Mouse (Mus musculus) layer of hippocampus, postnatal 14 days (tissue): ENCODE results near the gene Spsb4. TPM values are rescaled to one million over a fixed set of nuclear protein-coding genes. Genes with fewer than 3 reads are reported as not detected.
"Not testable (repeated sequence)": the region's sequence is repeated elsewhere in the genome, so short reads cannot be mapped to it uniquely, and the experiment has no call there.

ENCODE experiments used
- DNase-seq, 2 experiments: peaks; one replicate each; pipeline ENCODE4 v3.0.0; 2021 to 2022; ENCODE audit warnings: low spot score in 2 of 2, mixed read lengths in 1 of 2
- total RNA-seq, 2 experiments: library from RNA; stranded (reverse); gene quantifications; 2 replicates each; pipeline ENCODE4 v1.2.3; 2021

Spsb4 gene
- total RNA-seq, 2 experiments from 2014 or later: 5.7 to 6.9 TPM

DNA sequence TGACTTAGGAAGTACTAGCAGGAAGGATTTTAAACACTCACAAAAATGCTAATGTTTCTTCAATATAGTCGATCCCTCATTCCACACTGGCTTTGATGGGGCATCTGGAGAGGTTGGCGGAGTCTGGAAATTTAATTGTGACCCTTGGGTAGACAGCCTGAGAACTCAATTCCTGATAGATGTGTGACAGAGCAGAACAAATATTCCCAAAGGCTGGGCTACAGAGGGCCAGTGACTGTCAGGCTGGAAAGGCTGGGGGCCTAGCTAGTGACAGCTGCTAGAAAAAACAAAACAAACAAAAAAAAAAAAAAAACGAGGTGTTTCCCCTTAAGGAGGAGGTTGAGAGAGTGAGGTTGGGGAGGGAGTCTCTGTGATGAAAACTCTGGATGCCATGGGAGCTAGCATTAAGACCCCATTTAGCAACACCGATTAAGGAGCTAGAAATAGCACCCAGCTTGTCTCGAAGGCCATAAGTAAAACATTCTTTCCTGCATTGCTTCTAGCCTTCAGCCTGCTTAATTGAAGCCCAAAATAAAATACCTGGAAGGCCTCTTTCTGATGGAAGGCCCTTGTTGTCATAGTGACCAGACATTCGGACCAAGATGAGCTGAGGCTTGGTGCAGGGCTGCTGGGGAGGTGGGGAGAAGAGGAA is 61.9 kb downstream of the Spsb4 start:
- DNase-seq: no peak

DNA sequence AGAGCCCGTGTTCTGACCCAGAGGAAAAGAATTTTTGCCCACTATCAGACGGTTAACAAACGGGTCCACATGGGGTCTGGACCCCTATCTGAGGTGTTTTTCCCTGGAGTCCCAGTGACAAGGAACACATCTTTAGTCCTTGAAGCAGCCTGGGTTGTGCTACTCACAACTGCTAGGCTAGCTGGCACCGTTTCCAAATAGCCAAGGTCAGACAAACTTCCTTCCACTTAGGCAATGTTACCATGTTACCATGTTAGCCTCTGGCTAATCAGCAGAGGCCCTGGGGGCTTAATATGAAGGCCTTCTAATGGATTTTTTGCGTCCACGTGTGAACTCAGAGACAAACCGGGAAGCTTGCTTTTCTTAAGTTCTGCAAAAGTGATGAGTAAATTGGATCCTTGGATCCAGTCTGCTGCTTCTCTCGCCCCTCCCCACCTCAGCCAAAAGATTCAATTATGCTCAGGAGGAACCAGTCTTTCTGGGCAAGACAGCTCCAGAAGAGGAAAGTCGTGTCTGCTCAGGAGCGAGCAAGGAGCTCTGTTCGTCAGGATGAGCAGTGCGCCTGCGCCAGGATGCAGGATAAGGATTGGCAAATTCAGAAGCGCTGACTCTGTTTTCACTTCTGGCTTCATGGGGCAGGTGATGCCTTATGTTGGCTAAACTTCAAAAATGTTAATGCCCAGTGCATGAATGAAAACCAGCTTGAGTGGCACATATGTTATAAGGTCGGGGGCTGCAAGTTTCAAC is 64.4 kb downstream of the Spsb4 start:
- no peak for DNase-seq

DNA sequence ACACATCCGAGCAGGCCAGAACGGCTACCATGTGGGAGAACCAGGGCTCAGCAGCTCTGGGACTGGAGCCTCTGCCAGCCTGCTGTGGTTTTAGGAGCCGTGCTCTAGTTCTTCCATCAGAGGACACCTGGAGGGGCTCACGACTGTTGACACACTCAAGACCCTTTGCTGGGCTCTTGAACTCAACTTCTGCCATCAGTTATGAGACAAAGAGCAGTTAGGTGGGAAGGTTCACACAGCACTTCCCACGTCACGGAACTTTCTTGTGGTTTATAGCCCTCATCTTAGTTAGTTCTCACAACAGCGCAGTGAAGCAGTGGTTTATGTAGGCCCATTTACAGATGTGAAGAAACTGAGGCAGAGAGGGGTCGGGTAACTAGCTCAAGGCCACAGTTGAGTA is 65.2 kb downstream of the Spsb4 start:
- no peak for DNase-seq

DNA sequence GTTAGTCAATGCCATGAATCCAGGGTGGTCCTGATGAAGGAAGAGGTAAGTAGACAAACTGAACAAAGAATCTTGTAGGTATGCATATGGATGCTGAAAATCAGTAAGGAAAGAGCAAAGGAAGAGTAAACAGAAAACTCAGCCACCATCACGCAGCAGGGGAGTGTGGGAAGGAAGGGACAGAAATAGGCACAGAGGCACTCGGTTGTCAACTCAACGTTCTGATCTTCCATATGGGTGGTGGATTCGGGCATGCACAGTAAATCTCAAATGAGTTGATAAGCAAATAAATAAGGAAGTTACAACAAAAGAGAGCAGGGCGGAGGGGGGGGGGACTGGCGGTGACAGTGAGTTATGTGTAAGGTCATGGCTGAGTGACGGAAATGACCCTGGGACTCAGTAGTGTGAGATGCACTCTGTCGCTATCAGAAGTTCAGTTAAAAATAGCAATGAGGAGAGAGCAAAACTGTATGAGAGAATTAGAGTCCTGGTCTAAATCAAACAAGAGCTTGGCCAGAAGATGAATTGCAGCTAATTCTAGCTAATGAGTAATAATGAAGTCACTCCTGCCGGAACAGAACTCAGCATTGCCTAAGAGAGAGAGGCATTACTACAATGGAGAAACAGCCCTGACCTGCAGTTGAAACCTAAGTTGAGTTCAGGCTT is 66.2 kb downstream of the Spsb4 start:
- peak in 1 of 2 experiments; percentile 39 for DNase-seq

DNA sequence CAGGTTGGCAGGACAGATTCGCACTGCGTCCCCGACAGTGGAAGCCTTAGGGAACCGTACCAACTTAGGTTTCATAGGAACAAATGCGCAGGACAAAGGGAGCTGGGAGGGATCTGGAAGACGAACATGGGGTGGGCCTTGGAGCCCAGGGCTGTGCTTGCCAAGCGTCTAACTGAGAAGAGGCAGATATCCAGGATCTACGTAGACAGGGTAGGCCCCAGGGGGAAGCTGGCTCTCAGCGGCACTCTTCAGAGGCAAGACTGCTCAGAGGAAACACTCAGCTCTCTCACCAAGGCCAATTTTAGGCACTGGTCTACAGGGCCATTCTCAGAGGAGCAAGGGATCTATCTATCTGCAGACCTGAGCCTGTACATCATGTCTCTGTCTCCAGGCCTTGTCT is 69.1 kb downstream of the Spsb4 start:
- DNase-seq: no peak

DNA sequence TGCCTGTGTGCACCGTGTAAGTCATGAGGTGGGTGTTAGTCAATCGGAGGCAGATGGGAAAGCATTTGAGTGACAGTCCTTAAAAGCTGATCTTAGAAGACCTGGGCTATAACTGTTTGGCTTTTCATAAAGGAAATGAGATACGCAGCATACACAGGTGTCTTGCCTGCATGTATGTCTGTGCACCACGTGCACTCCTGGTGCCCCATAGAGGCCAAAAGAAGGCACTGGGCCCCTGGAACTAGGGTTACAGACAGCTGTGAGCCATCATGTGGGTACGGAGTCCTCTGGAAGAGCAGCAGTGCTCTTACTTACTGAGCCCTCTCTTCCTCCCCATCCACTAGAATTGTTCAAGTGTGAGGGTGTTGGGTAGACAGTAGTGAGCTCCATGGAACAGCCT is 70.1 kb downstream of the Spsb4 start:
- DNase-seq: no peak

DNA sequence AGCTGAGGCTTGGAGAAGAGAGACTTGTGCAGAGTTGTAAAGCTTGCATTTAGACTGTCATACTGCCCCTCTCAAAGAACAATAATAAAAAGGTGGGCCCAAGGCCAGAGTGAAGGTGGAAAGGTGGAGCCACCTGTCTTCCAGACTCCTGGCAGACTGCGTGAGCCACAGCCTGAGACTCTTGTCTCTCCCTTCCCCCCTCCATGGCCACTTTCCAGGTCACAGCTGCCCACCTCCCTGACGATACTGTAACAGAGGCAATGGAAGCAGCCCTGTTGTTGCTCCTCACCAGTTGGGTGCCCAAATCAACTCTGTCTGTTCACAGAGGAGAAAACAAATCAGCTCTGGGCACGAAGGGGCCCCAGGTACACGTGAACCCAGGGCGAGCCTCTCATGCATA is 71.5 kb downstream of the Spsb4 start:
- no peak for DNase-seq

DNA sequence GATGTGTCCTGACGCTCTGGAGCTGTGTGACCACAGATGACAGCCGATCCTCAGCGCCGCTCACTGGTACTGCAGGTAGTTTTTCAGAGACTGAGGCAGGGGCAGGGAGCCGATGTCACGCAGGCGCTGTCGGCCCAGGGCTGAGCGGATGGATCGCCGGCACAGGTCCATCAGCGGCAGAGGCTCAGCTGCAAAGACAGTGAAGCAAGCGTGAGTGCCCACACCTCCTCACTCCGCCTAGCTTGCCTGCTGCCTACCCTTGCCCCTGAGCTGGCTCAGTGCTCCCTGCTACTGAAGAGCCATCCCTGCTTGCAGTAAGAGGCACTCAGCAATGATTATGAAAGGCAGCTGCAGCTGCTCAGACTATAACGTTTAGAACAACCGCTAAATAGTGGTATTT is 74.1 kb downstream of the Spsb4 start:
- no peak for DNase-seq

DNA sequence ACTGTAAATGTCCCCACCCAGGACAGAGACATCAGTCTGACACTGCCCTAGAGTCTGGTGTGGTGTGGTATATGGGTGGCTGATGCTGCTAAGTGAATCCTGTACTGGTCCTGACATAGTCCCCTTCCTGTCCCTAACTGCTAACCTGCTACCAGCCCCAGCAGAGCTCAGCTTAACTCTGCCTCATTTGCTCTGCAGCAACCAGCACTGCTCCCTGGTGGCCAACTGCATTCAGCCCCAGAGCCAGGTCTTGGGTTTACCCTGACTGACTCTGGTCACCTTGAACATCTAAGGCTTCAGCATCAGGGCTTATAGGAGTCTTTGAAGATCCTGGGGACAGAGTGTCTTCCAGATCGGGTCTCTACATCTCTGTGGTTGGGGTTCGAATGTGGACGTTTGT is 75.7 kb downstream of the Spsb4 start:
- DNase-seq: no peak

DNA sequence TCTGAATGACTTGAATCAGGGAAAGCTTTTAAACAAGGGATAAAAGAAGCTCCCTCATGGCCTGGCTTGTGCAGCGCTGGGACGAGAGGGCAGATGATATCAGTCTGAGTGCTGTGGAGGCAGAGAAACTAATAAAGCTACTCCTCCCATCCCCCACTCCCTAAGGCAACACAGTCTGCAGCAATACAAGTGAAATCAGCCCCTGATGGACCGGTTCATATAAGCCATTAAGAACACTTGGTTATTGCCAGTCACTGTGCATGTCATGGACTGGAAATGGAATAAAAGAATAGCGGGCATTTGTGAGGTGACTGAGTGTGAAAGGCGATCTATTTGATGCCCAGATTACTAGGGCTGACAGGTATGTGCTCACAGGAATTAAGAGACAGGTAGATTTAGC is 79.8 kb downstream of the Spsb4 start:
- DNase-seq: no peak

DNA sequence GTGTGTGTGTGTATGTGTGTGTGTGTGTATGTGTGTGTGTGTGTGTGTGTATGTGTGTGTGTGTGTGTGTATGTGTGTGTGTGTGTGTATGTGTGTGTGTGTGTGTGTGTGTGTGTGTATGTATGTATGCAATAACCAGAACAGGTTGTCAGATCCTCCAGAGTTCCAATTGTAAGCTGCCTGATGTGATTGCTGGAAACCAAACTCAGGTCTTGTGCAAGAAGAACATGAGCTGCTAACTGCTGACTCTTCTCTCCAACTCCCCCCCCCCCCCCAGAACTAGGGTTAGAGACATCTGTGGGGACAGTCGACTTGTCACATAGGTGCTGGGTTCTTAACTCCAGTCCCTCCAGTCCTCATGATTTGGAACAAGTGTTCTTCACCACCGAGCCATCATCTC is 82.2 kb downstream of the Spsb4 start:
- not testable (repeated sequence) for DNase-seq

DNA sequence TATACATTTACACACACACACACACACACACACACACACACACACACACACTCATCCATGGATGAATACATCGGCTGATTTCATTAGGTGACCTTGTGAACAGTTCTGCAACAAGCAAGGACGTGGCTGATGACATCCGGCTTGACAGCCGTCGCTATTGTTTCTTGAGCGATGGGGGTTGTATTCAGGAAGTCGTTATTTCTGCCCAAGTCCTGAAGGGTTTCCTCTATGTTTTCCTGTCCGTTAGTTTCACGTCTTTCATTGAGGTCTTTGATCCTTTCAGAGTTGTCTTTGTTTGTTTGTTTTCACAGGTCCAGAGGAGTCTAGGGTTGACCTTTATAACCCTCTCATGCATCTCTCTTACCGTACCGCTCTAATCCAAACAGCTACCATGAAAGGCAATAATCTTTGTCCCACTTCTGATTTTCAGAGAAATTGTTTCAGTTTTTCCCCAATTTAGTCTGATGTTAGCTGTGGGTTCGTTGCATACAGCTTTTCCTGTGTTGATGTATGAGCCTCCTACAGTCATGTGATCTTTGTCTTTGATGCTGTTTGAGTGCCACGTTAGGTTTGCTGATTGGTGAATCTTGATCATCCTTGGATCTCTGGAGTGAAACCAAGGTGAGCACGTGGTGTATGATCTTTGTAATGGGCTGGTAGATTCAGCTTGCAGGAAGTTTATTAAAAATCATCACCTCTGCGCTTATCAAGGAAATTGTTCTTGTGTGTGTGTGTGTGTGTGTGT is 82.9 kb downstream of the Spsb4 start:
- no peak for DNase-seq

DNA sequence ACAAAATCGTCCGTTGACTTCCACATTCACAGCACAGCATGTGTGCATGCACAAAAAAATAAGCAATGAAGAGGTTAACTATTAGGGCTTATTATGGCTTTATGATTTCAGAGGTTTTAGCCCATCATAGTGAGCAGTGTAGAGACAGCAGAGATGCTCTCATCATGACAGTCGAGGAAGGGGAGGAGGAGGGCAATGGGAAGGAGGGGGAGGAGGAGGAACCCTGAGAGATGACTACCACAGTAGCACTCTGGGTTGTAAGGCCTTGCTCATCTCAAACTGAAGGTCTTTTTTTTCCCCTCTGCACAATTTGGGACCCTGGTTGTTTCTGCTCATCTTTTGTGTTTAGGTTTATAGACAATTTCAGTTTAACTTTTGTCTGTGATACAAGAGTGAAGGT is 83.8 kb downstream of the Spsb4 start:
- DNase-seq: no peak

DNA sequence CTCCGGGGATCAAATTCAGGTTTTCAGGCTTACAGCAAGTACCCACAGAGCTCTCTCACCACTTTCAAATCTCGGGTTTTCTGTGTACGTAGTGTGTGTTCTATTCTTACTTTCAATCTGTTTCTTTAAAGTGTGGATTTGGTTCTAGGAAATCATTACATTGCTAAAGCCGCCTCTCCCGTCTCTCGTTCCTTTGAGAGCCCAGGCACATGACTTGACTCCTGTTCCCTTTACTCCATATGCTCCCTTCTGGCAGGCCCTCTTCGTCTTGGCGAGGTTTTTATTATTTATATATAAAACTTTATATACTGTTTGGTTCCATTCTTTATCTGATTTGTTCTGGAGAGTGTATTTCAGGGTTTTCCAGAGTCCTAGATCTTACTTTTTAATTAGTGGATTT is 85.9 kb downstream of the Spsb4 start:
- no peak for DNase-seq

DNA sequence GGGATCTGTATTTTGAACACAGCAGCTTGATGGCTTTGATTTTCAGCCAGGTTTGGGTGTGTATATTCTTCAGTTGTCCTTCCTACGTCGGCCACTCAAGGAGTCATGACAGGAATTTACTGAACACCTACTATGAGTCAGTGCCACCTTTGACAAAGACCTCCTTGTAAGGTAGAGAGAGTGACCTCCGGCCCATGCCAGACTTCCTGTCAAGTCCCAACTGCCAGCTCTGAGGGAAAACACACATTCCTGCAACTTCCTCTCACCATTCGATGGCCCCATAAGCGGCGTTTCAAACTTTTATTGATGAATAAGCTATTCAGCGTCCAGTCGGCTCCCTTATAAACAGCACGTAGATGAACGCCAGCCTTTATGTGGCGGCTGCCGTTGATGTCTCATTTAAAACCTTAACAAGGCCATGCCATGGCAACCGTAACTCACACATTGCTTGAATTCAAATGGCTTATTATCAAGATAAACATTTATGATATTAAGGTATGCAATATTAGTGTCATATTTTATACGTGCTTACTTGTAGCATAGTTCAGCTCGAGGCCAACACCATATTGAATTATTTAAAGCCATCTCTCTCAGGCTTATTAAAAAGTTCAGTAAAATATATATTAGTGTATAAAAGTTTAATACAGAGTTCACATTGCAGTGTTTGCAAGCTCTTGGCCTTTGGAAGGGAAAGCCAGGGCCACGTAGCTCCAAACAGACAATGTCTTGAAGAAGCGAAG is 94.9 kb downstream of the Spsb4 start:
- no peak for DNase-seq

DNA sequence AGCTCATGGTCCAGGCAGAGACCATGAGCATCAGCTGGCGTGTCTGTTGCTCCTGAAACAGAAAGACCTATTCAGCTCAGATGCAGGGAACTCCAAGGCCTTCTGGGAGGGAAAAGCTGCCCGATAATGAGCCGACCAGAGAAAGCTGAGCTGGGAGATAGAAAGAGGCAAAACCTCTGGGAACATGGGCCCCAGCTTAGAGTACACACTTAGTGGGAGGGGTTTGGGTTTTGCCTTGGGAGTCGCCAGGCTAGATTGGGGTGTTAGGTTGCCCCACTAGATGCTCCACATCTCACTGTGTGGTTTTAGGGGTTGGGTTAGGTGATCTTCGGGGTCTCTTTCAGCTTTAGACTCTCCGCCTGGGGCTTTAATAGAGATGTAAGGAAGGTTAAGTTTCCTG is 95.5 kb downstream of the Spsb4 start:
- DNase-seq: no peak

DNA sequence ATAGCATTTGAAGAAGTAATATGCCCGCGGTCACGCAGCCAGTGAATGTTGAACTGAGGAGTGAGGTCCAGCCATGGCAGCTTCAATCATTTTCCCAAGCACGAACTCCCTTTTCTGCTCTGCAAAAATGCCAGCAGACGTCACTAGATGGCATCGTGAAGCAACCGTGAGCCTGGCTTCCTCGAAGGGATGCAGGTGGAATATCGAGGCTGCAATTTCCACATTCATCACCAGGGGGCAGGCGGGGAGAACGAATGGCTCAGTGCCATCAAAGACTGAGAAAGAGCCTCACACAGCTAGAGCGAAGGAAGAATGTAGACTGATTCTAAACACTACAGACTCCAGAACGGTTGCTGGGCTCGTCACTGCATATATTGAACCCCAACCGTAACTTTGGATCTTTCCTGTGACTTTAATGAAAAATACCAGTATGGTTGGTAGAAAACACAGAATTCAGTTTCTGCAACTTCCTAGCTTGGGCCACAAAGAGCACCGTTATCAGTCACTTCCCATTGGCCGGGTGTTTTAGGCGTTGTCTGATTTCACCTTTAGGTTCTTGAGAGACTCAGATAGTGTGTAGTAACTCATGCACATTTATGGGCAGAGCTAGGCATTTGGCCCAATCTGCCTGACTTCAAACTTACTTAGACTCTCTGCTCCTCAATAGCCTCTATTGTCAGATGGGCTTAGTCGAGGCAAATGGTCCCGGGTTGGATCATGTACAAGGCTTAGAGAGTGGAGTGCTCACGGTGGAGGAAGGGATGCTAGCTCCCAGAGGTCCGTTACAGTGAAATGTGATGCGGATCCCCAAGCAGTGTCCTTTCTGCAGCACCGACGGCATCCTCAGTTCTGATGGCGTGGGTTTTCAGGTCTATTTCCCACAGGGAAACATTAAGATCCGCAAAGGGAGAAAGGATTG is 101.8 kb downstream of the Spsb4 start:
- peak; percentile 98 for DNase-seq

DNA sequence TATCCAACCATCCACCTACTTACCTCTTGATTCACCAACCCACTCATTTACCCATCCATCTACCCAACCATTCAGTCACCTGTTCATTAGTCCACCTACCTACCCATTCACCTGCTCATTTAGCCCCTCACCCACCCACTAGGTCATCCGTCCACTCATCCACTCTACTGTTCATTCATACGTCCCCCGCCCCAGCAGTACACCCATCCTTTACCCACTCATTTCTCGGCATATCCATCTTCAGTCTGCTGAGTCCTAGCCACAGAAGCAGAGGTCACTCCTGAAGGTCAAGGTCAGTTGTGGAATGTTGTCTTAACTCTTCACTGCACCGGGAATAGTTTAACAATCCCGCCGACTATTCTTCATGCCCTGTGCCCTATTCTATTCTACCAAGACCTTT is 102.6 kb downstream of the Spsb4 start:
- no peak for DNase-seq

DNA sequence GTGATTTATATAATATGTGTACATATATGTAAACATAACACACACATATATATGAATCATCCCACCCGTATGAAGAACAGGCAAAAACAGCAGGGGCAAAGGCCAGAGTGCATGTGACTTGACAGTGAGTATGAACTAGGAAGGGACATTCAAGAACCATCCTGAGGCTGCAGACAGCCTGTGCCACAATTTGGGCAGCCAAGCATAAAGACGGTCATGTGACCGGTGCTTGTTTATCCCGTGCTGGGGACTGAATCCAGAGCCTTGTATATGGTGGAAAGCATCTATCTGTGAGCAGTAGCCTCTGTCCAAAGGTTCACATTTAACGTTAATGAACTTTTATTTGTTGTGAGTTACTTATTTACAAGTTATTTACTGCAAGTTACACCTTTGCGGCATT is 103.8 kb downstream of the Spsb4 start:
- no peak for DNase-seq

DNA sequence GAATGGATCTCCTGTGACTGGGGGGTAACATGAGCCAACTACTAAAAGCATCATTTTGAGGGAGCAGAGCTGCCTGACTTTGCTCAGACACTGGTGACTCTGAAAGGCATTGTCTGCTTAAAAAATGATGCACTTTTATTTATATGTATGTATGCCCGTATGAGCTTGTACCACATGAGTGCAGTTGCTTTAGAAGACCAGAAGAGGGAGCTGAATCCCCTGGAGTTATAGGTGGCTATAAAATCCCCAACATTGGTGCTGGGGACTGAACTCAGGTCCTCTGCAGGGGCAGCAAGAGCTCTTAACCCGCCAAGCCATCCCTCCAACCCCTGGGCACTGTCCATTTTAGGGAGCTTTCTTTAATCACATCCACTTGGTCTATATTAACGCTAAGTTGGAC is 104.6 kb downstream of the Spsb4 start:
- DNase-seq: no peak
